In genomic region chr2:91664780-91665179, GRCm38 (mm10) we compare ENCODE assay signal across 28 mouse cellular contexts. TPM values are rescaled to one million over a fixed set of nuclear protein-coding genes. Genes with fewer than 3 reads are reported as not detected.
DNase-seq lines count a peak whose midpoint lies in the region; ATAC-seq and TF ChIP-seq lines count a peak whose summit lies in the region.
"Had no signal": no experiment of that assay in that cellular context is flagged by ENCODE, and none has a peak within 500 bp of the region (broad histone marks: within the 10 kb centered on the region; RNA-seq: fewer than 3 reads in every experiment).

No protein-coding gene starts in this region.

- peaks cover 95% of the 10 kb centered on the region for H3K36me3 ChIP-seq in megakaryocyte, embryonic 14.5 days (replicated peaks; ENCODE audit: low read length)
- peaks cover 91% of the 10 kb centered on the region for H3K36me3 ChIP-seq in hindbrain, embryonic 14.5 days (replicated peaks; ENCODE audit: control insufficient read depth, insufficient read depth)
- peaks cover 65% of the 10 kb centered on the region for H3K36me3 ChIP-seq in hindbrain, postnatal 0 days (ENCODE audit: insufficient read depth, low read length)

- no peak overlapping the region for H3K9ac ChIP-seq in hindbrain, embryonic 14.5 days
- no peak overlapping the region for H3K9ac ChIP-seq in hindbrain, postnatal 0 days (replicated peaks; ENCODE audit: low read length)
- H3K9ac ChIP-seq: embryonic facial prominence, embryonic 13.5 days; forebrain, embryonic 13.5 days; forebrain, postnatal 0 days; hindbrain, embryonic 12.5 days had no signal

- H3K4me2 ChIP-seq in hindbrain, embryonic 14.5 days (replicated peaks), result no peak overlapping the region
- H3K4me2 ChIP-seq in hindbrain, postnatal 0 days (ENCODE audit: low read depth, low read length), result no peak overlapping the region
- H3K4me2 ChIP-seq: embryonic facial prominence, embryonic 13.5 days; forebrain, embryonic 13.5 days; heart, embryonic 11.5 days; hindbrain, embryonic 12.5 days had no signal

- no peaks in the 10 kb centered on the region for H3K9me3 ChIP-seq in megakaryocyte, embryonic 14.5 days
- H3K9me3 ChIP-seq in hindbrain, embryonic 14.5 days (ENCODE audit: control insufficient read depth, low read length), result no peaks in the 10 kb centered on the region
- H3K9me3 ChIP-seq in hindbrain, postnatal 0 days (ENCODE audit: low read length), result no peaks in the 10 kb centered on the region
- H3K9me3 ChIP-seq: embryonic facial prominence, embryonic 10.5 days; embryonic facial prominence, embryonic 13.5 days; forebrain, embryonic 10.5 days; forebrain, embryonic 13.5 days; G1E; hindbrain, embryonic 12.5 days had no signal

- peaks cover 48% of the 10 kb centered on the region for H3K4me1 ChIP-seq in megakaryocyte, embryonic 14.5 days
- H3K4me1 ChIP-seq in embryonic fibroblast, embryonic 13.5 days (ENCODE audit: control insufficient read depth, insufficient read depth, low read length), result no peaks in the 10 kb centered on the region
- H3K4me1 ChIP-seq in hindbrain, embryonic 14.5 days (replicated peaks; ENCODE audit: control insufficient read depth, insufficient read depth, low read length), result no peaks in the 10 kb centered on the region
- no peaks in the 10 kb centered on the region for H3K4me1 ChIP-seq in hindbrain, postnatal 0 days (ENCODE audit: insufficient read depth, low read length)
- H3K4me1 ChIP-seq: embryonic facial prominence, embryonic 13.5 days; forebrain, embryonic 10.5 days; forebrain, embryonic 13.5 days; hindbrain, embryonic 12.5 days had no signal

- ATAC-seq in megakaryocyte, adult 5-6 weeks (ENCODE audit: poor library complexity, severe bottlenecking), result no peak
- ATAC-seq in hindbrain, embryonic 14.5 days (ENCODE audit: low FRiP score), result no peak
- no peak; the same call in 1 of the 2 replicates for ATAC-seq in hindbrain, postnatal 0 days
- ATAC-seq: forebrain, embryonic 13.5 days; forebrain, postnatal 0 days; hindbrain, embryonic 16.5 days; inflammation-experienced regulatory T-cells, adult 6 months; intestine, embryonic 16.5 days had no signal

- TF ChIP-seq CTCF in embryonic fibroblast, embryonic 13.5 days (IDR thresholded peaks at IDR 0.05; ENCODE audit: borderline replicate concordance, insufficient read depth, low read length), result no peak
- TF ChIP-seq CTCF in hindbrain, postnatal 0 days (IDR thresholded peaks at IDR 0.05; ENCODE audit: low read depth), result no peak

- no peaks in the 10 kb centered on the region for H3K27me3 ChIP-seq in megakaryocyte, embryonic 14.5 days (replicated peaks)
- no peaks in the 10 kb centered on the region for H3K27me3 ChIP-seq in hindbrain, embryonic 14.5 days (ENCODE audit: control insufficient read depth, insufficient read depth, low read length)
- H3K27me3 ChIP-seq in hindbrain, postnatal 0 days (ENCODE audit: insufficient read depth, low read length), result no peaks in the 10 kb centered on the region
- H3K27me3 ChIP-seq: embryonic facial prominence, embryonic 13.5 days; forebrain, embryonic 13.5 days; hindbrain, embryonic 12.5 days had no signal

- TF ChIP-seq POLR2A in embryonic fibroblast, embryonic 13.5 days (IDR thresholded peaks at IDR 0.05; ENCODE audit: low read depth, low read length), result peak; percentile 40; the same call in 1 of the 2 replicates

- peak overlapping the region; percentile 69 for H3K4me3 ChIP-seq in megakaryocyte, embryonic 14.5 days (replicated peaks)
- no peak overlapping the region for H3K4me3 ChIP-seq in embryonic fibroblast, embryonic 13.5 days (ENCODE audit: insufficient read depth, low read length)
- no peak overlapping the region for H3K4me3 ChIP-seq in hindbrain, embryonic 14.5 days (replicated peaks; ENCODE audit: low read length)
- H3K4me3 ChIP-seq in hindbrain, postnatal 0 days (ENCODE audit: low read length), result no peak overlapping the region
- H3K4me3 ChIP-seq: embryonic facial prominence, embryonic 10.5 days; embryonic facial prominence, embryonic 13.5 days; forebrain, embryonic 10.5 days; forebrain, embryonic 13.5 days; hindbrain, embryonic 12.5 days had no signal

- H3K27ac ChIP-seq in embryonic fibroblast, embryonic 13.5 days (ENCODE audit: insufficient read depth, low read length), result peak overlapping the region; percentile 85
- H3K27ac ChIP-seq in hindbrain, embryonic 14.5 days, result no peak overlapping the region
- H3K27ac ChIP-seq in hindbrain, postnatal 0 days, result no peak overlapping the region
- H3K27ac ChIP-seq: embryonic facial prominence, embryonic 10.5 days; embryonic facial prominence, embryonic 13.5 days; forebrain, embryonic 10.5 days; forebrain, embryonic 13.5 days; hindbrain, embryonic 12.5 days had no signal

- DNase-seq in adipocyte (ENCODE audit: low spot score), result peak; percentile 69
- DNase-seq in hindbrain, embryonic 14.5 days (ENCODE audit: low spot score), result no peak
- DNase-seq in cerebellum, adult 9-11 months, result no peak
- no peak for DNase-seq in hindbrain, postnatal 0 days (ENCODE audit: low spot score)
- DNase-seq: adrenal gland, adult 8-10 months; adrenal gland, postnatal 25 days; cerebellum, adult 18-20 months; cerebellum, adult 9-10 months; cerebellum, postnatal 25 days; embryo, embryonic 11 days; forebrain, postnatal 0 days; gastrocnemius, postnatal 10 days; heart, adult 11 months; kidney, adult 18-20 months had no signal

RNA-seq across cellular contexts. Expression of gene Arhgap1, which starts 15.1 kb away (rescaled TPM):
- 43.0 and 56.1 TPM in 2 replicates for polyA plus RNA-seq in megakaryocyte, embryonic 14.5 days (2012; ENCODE audit: insufficient read depth, low replicate concordance)
- total RNA-seq in megakaryocyte, adult 5-6 weeks (2015), result 92.0 and 93.7 TPM in 2 replicates
- total RNA-seq in megakaryocyte, adult 5-6 weeks (2017), result 78.5 and 86.1 TPM in 2 replicates
- 249 and 267 TPM in 2 replicates for polyA plus RNA-seq in embryonic fibroblast, embryonic 13.5 days (2011; ENCODE audit: insufficient read length, low read depth, missing spikeins)
- 88.3 and 89.8 TPM in 2 replicates for polyA plus RNA-seq in hindbrain, embryonic 14.5 days (2014; fragmentation: Nextera tagmentation; extraction: Ambion mirVana)
- total RNA-seq in hindbrain, postnatal 0 days (2014; rRNA removed), result 95.8 and 107 TPM in 2 replicates
- 81.9 and 85.1 TPM in 2 replicates for polyA plus RNA-seq in hindbrain, postnatal 0 days (2015; fragmentation: Nextera tagmentation; extraction: Ambion mirVana)

RNA-seq across cellular contexts. Expression of gene Zfp408, which starts 15.2 kb away (rescaled TPM):
- polyA plus RNA-seq in megakaryocyte, embryonic 14.5 days (2012; ENCODE audit: insufficient read depth, low replicate concordance), result 9.6 and 13.9 TPM in 2 replicates
- 3.6 and 5.1 TPM in 2 replicates for total RNA-seq in megakaryocyte, adult 5-6 weeks (2015)
- 7.1 and 13.8 TPM in 2 replicates for total RNA-seq in megakaryocyte, adult 5-6 weeks (2017)
- polyA plus RNA-seq in embryonic fibroblast, embryonic 13.5 days (2011; ENCODE audit: insufficient read length, low read depth, missing spikeins), result 14.8 and 17.1 TPM in 2 replicates
- 4.8 and 8.5 TPM in 2 replicates for polyA plus RNA-seq in hindbrain, embryonic 14.5 days (2014; fragmentation: Nextera tagmentation; extraction: Ambion mirVana)
- total RNA-seq in hindbrain, postnatal 0 days (2014; rRNA removed), result 25.7 and 27.8 TPM in 2 replicates
- 12.2 and 12.7 TPM in 2 replicates for polyA plus RNA-seq in hindbrain, postnatal 0 days (2015; fragmentation: Nextera tagmentation; extraction: Ambion mirVana)

RNA-seq across cellular contexts. Expression of gene F2, which starts 28.6 kb away (rescaled TPM):
- polyA plus RNA-seq in megakaryocyte, embryonic 14.5 days (2012; ENCODE audit: insufficient read depth, low replicate concordance), result not detected in 2 replicates
- not detected in 2 replicates for total RNA-seq in megakaryocyte, adult 5-6 weeks (2015)
- total RNA-seq in megakaryocyte, adult 5-6 weeks (2017), result not detected in 2 replicates
- not detected in 2 replicates for polyA plus RNA-seq in embryonic fibroblast, embryonic 13.5 days (2011; ENCODE audit: insufficient read length, low read depth, missing spikeins)
- polyA plus RNA-seq in hindbrain, embryonic 14.5 days (2014; fragmentation: Nextera tagmentation; extraction: Ambion mirVana), result 0.09 and 0.12 TPM in 2 replicates
- not detected in 2 replicates for total RNA-seq in hindbrain, postnatal 0 days (2014; rRNA removed)
- polyA plus RNA-seq in hindbrain, postnatal 0 days (2015; fragmentation: Nextera tagmentation; extraction: Ambion mirVana), result 0.14 TPM in 1 of 2 replicates, not detected in the other
- total RNA-seq: forebrain, postnatal 0 days; heart, postnatal 25 days had no signal
- polyA plus RNA-seq: forebrain, embryonic 10.5 days; forebrain, postnatal 0 days had no signal

RNA-seq across cellular contexts. Expression of gene Atg13, which starts 45.6 kb away (rescaled TPM):
- 23.7 and 69.4 TPM in 2 replicates for polyA plus RNA-seq in megakaryocyte, embryonic 14.5 days (2012; ENCODE audit: insufficient read depth, low replicate concordance)
- 22.9 and 25.0 TPM in 2 replicates for total RNA-seq in megakaryocyte, adult 5-6 weeks (2015)
- total RNA-seq in megakaryocyte, adult 5-6 weeks (2017), result 7.6 and 7.8 TPM in 2 replicates
- 19.8 and 20.6 TPM in 2 replicates for polyA plus RNA-seq in embryonic fibroblast, embryonic 13.5 days (2011; ENCODE audit: insufficient read length, low read depth, missing spikeins)
- polyA plus RNA-seq in hindbrain, embryonic 14.5 days (2014; fragmentation: Nextera tagmentation; extraction: Ambion mirVana), result 36.7 and 43.4 TPM in 2 replicates
- 21.2 and 25.2 TPM in 2 replicates for total RNA-seq in hindbrain, postnatal 0 days (2014; rRNA removed)
- polyA plus RNA-seq in hindbrain, postnatal 0 days (2015; fragmentation: Nextera tagmentation; extraction: Ambion mirVana), result 24.7 and 24.8 TPM in 2 replicates

RNA-seq across cellular contexts. Expression of gene Harbi1, which starts 45.9 kb away (rescaled TPM):
- polyA plus RNA-seq in megakaryocyte, embryonic 14.5 days (2012; ENCODE audit: insufficient read depth, low replicate concordance), result 0.44 and 0.82 TPM in 2 replicates
- 2.6 and 5.8 TPM in 2 replicates for total RNA-seq in megakaryocyte, adult 5-6 weeks (2015)
- 7.7 and 9.3 TPM in 2 replicates for total RNA-seq in megakaryocyte, adult 5-6 weeks (2017)
- polyA plus RNA-seq in embryonic fibroblast, embryonic 13.5 days (2011; ENCODE audit: insufficient read length, low read depth, missing spikeins), result 6.0 and 8.3 TPM in 2 replicates
- polyA plus RNA-seq in hindbrain, embryonic 14.5 days (2014; fragmentation: Nextera tagmentation; extraction: Ambion mirVana), result 16.7 and 19.1 TPM in 2 replicates
- total RNA-seq in hindbrain, postnatal 0 days (2014; rRNA removed), result 16.6 and 19.9 TPM in 2 replicates
- 12.0 TPM in 2 replicates for polyA plus RNA-seq in hindbrain, postnatal 0 days (2015; fragmentation: Nextera tagmentation; extraction: Ambion mirVana)
